Mouse (Mus musculus) bone marrow, adult 2 months (tissue): ENCODE results near the gene Dusp27.

ENCODE experiments used
- CTCF ChIP-seq: fragments of 200-500 bp; IDR thresholded peaks from 2 replicates; pipeline ENCODE4 v1.5.1; 2011; ENCODE audit warnings: low read length, control low read depth; ENCODE audit not compliant: control insufficient read depth, insufficient read depth
- POLR2A ChIP-seq: fragments of 200-500 bp; IDR thresholded peaks from 2 replicates; pipeline ENCODE4 v1.6.1; 2011; ENCODE audit warnings: low read depth, mild to moderate bottlenecking, control low read depth, low read length, borderline replicate concordance; ENCODE audit not compliant: control insufficient read depth

- TF ChIP-seq POLR2A, result no peak
- TF ChIP-seq CTCF, result no peak
Observed at GRCm38 (mm10) chr1:166122114-166122513, 5.6 kb downstream of the Dusp27 start.
